Mouse (Mus musculus) spleen, adult 12 weeks (tissue): ENCODE data around the gene Cdc37l1.

Experiments
- DNase-seq: peaks from one replicate; pipeline ENCODE4 v3.0.0; 2022; ENCODE audit warnings: low spot score

Cdc37l1 gene

GRCm38 (mm10) chr19:29046961-29047333 lies 56.8 kb downstream of the Cdc37l1 start:
- DNase-seq = no peak

- peak; percentile 59 for DNase-seq
Measured at GRCm38 (mm10) chr19:29047334-29048170, 57.4 kb downstream of the Cdc37l1 start, which contains the start of gene Ak3. Ak3 (minus strand) TSS chr19:29047961.

GRCm38 (mm10) chr19:29049401-29050075 lies 59.4 kb downstream of the Cdc37l1 start:
- DNase-seq = no peak

DNA sequence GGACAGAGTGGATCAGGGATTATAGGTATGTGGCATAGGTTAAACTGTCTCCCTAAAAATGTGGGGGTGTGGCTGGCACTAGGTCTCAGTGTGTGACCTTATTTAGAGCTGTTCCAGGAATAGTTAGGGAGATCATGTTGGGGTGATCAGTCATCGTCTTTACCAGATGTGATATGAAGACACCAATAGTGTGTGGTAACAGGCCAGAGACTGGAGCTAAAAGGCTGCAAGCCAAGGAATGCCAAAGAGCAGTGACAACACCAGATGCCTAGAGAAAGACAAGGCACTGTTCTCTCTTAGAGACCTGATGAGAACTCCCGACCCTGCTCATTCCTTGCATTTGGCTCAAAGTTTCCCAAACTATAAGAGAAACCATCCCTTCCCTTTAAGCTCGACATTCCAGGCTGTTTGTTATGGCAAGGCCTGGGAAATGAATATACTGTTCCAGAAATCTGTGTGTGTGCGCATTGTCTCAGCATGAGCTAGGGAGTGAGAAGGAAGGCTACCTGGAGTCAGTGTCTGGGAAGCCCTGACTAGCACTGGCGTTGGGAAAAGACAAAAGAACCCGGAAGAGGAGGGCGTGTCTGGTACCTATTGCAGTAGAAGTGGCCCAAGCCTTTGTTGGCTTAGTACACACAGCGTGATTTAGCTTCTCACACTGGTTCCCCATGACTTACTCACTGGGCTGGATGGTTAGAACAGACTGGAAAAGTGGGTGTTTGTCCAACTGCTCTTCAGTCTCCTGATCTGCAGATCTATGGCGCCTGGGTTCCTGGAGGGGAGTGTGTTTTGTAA lies 60.2 kb downstream of the Cdc37l1 start:
- DNase-seq = no peak

DNA sequence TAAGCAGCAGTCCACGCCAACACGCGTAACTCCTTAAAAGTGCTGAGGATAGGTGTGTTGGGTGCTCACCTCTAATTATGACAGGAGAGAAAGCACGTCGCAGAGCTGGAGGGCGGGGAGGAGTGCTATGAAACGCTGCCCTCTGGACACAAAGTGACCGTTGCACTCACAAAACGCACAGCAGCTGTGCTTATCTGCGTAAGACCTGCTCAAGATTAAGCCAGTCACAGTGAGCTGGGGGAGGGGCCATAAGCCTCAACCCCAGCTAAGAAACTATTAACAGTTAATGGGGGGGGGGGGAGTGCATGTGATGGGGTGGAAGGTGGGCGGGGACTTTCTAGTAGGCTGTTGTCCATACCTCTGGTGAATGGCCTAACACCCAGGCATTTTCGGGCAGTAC lies 62.6 kb downstream of the Cdc37l1 start:
- DNase-seq = no peak

DNA sequence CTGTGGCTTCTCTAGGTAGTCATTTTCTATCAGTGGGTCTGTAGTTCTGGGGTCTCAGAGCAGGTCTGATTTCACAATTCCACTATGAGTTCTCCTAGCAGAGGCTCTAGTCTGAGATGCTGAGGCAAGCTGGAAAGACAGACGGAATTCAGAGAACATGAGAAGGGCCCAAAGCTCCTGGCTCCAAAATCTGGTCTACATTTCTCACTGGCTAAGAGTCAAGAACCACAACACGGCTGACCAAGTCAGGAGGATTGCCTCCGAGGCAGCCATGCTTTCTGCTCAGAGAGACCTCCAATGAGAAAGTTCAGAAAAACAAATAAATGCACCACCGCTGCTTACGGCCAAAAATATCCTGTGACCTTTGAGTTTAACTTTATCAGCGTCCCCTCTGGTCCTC lies 64.4 kb downstream of the Cdc37l1 start:
- DNase-seq = no peak

DNA sequence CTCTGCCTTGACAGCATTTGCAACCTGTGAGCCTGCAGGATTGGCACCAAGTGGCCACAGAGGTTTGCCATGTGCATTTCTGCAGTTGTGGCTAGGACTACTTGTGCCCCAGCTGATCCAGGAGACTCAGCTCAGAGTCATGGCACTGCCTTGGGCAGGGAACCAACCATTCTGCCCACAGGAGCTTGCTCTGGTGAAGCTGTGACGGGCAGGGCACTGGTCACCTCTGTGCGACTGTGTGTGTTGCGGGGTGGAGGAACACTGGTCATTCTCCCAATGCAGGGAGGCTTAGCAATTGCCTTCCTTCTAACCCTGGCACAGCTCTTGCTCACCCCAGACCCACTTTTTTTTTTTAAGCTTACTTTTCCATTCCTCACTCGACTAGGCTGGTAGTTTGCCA lies 65.3 kb downstream of the Cdc37l1 start:
- DNase-seq = no peak

GRCm38 (mm10) chr19:29058741-29059140 lies 68.6 kb downstream of the Cdc37l1 start:
- no peak for DNase-seq

- DNase-seq = no peak
Measured at GRCm38 (mm10) chr19:29059688-29060087, 69.5 kb downstream of the Cdc37l1 start.

DNA sequence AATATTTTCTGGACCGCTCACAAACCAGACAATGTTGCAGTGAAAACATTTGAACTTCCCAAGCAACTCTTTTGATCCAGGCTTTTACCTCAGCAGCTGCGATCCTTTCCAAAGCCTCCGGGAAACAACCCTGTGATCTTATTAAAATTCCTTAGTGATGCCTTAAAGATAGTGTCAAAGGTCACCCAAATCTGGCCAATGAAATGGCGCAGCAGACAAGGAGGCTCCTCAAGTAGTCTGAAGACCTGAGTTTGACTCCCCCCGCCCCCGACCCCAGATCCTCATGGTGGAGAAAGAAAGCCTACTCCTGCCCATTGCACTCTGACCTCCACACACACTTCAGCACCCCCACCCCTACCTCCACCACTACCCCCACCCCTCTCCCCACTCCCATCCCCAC lies 70.1 kb downstream of the Cdc37l1 start:
- DNase-seq = no peak

DNA sequence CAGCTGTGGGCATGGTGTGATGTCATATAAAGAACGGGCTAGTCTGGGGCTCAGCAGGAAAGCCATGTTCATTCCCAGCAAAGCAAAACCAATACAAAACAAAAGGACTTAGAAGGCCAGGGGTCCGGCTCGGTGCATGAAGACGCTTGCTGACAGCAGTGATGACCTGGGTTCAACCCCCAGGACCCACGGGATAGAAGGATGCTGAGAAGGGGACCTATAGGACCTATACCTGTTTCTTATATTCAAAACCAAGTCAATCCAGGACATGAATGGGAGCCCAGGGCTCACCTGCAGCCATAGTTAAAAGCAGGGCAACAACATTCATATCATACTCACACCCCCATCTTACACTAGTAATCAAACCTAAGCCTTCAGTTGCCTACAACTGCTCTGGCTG lies 72.9 kb downstream of the Cdc37l1 start:
- no peak for DNase-seq

- DNase-seq = peak; percentile 85
Measured at GRCm38 (mm10) chr19:29063577-29064363, 73.6 kb downstream of the Cdc37l1 start.

DNA sequence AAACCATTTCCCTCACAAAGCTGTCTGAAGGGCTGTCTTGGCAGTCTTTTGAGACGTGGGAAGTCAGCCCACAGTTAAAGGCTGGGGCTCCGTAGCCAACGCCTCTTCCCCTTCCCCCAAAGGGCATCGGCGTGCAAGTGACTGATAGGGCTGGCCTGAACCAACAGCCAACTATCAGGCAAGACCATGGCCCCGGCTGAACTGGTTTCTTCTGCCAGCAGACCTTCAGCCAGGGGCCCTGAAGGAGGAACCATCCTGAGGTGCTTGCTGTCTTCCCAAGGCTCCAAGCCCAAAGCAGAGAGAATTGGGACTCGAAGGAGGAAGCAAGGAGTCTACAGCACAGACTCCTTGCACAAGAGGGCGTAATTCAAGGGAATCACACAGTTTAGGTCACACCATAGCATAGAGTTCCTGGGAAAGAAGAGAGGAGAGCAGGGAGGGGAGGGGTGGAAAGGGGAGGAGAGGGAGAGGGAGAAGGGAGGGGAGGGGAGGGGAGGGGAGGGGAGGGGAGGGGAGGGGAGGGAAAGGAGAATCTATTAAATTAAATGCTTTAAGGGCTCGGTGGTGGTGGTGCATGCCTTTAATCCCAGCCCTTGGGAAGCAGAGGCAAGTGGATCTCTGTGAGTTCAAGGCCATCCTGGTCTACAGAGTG lies 74.4 kb downstream of the Cdc37l1 start:
- peak; percentile 74 for DNase-seq

- DNase-seq = peak; percentile 41
Measured at GRCm38 (mm10) chr19:29066981-29067471, 76.9 kb downstream of the Cdc37l1 start.

GRCm38 (mm10) chr19:29069195-29069594 lies 79.0 kb downstream of the Cdc37l1 start:
- DNase-seq = no peak

GRCm38 (mm10) chr19:29074802-29075201 lies 84.7 kb downstream of the Cdc37l1 start:
- no peak for DNase-seq
